Mouse (Mus musculus) heart, embryonic 14.5 days (tissue): Measurements from ENCODE around the gene Pcolce2. TPM values are rescaled to one million over a fixed set of nuclear protein-coding genes. Genes with fewer than 3 reads are reported as not detected.
A peak's percentile ranks its signal among the peaks of the same experiment; 100 is the strongest.

Source experiments
- ATAC-seq: fragments of 200-750 bp; cut with Nextera tagmentation; 2 replicates; pipeline ENCODE4 v1.8.0; 2017; ENCODE audit warnings: low read depth, moderate TSS enrichment; ENCODE audit not compliant: insufficient number of reproducible peaks, insufficient read depth, low FRiP score
- H3K27ac ChIP-seq, 2 experiments: fragments of 200-500 bp in 1 of 2; fragments of 300-500 bp in 1 of 2; sonication (generic) in 1 of 2; replicated peaks in 1 of 2; 2 replicates each; pipeline ENCODE4 v1.5.1; 2012 to 2014; ENCODE audit warnings: low read depth in 2 of 2, low read length in 2 of 2, control low read depth in 1 of 2, mild to moderate bottlenecking in 1 of 2, mixed read lengths in 1 of 2; ENCODE audit not compliant: control insufficient read depth in 1 of 2, insufficient read depth in 1 of 2
- H3K27me3 ChIP-seq: fragments of 300-500 bp; sonication (generic); 2 replicates; pipeline ENCODE4 v1.6.1; 2014; ENCODE audit warnings: mild to moderate bottlenecking, low read length, control low read depth; ENCODE audit not compliant: control insufficient read depth, insufficient read depth
- H3K36me3 ChIP-seq: fragments of 300-500 bp; sonication (generic); 2 replicates; pipeline ENCODE4 v1.6.1; 2014; ENCODE audit warnings: mild to moderate bottlenecking, control low read depth, low read length, mixed read lengths; ENCODE audit not compliant: control insufficient read depth, insufficient read depth
- H3K4me1 ChIP-seq, 2 experiments: fragments of 200-500 bp in 1 of 2; fragments of 300-500 bp in 1 of 2; sonication (generic) in 1 of 2; 2 replicates each; pipeline ENCODE4 v1.6.1; 2012 to 2014; ENCODE audit warnings: low read length in 2 of 2, control low read depth in 1 of 2, mixed read lengths in 1 of 2; ENCODE audit not compliant: control insufficient read depth in 2 of 2, insufficient read depth in 2 of 2
- H3K4me2 ChIP-seq: fragments of 300-500 bp; sonication (generic); 2 replicates; pipeline ENCODE4 v1.6.1; 2014; ENCODE audit warnings: mild to moderate bottlenecking, low read length
- H3K4me3 ChIP-seq, 2 experiments: fragments of 200-500 bp in 1 of 2; fragments of 300-500 bp in 1 of 2; sonication (generic) in 1 of 2; 2 replicates each; pipeline ENCODE4 v1.5.1; 2012 to 2014; ENCODE audit warnings: low read length in 2 of 2, mild to moderate bottlenecking in 2 of 2, control low read depth in 1 of 2, low read depth in 1 of 2, moderate library complexity in 1 of 2; ENCODE audit not compliant: control insufficient read depth in 1 of 2, insufficient read depth in 1 of 2
- H3K9ac ChIP-seq: fragments of 300-500 bp; sonication (generic); 2 replicates; pipeline ENCODE4 v1.6.1; 2014; ENCODE audit warnings: mild to moderate bottlenecking, low read length
- H3K9me3 ChIP-seq: fragments of 300-500 bp; sonication (generic); 2 replicates; pipeline ENCODE4 v1.6.1; 2016; ENCODE audit warnings: low read length, control low read depth; ENCODE audit not compliant: control insufficient read depth
- WGBS: fragments of 180-500 bp; shearing (Covaris S2); extraction: QIAGEN DNeasy Blood & Tissue Kit; methylation state at CpG from one replicate; pipeline ENCODE4 v1.1.7; 2014; 5-methylcytosine and 5-hydroxymethylcytosine counted together
- polyA plus RNA-seq: library from polyadenylated mRNA; unstranded; fragments of >200 nt; fragmentation: Nextera tagmentation; extraction: Ambion mirVana; gene quantifications from 2 replicates; pipeline ENCODE4 v1.2.1, GENCODE M21; 2014

Gene Pcolce2
- polyA plus RNA-seq, 1 experiment from 2014 or later = 0.22 TPM

GRCm38 (mm10) chr9:95657941-95658340, 20.5 kb downstream of the Pcolce2 start:
- Histone ChIP-seq H3K4me1 (no peaks in the 10 kb centered on the region), H3K27ac (no peak overlapping the region), H3K9me3 (no peaks in the 10 kb centered on the region), H3K4me2 (no peak overlapping the region), H3K4me3 (no peak overlapping the region), H3K27me3 (no peaks in the 10 kb centered on the region), H3K36me3 (no peaks in the 10 kb centered on the region), H3K9ac (no peak overlapping the region)
- ATAC-seq = no peak
- 87% methylated on average over 2 of the region's 2 CpGs for WGBS

GRCm38 (mm10) chr9:95664290-95664989, 27.0 kb downstream of the Pcolce2 start:
- 27% methylated on average over 10 of the region's 10 CpGs for WGBS
- Histone ChIP-seq H3K27ac (no peak overlapping the region), H3K9ac (no peak overlapping the region), H3K9me3 (no peaks in the 10 kb centered on the region), H3K4me2 (no peak overlapping the region), H3K4me1 (peaks cover 11 to 20% of the 10 kb centered on the region in 2 experiments), H3K36me3 (no peaks in the 10 kb centered on the region), H3K27me3 (no peaks in the 10 kb centered on the region), H3K4me3 (no peak overlapping the region)
- no peak; the same call in 1 of the 2 replicates for ATAC-seq

- Histone ChIP-seq H3K4me3 (no peak overlapping the region), H3K36me3 (no peaks in the 10 kb centered on the region), H3K4me2 (no peak overlapping the region), H3K9ac (no peak overlapping the region), H3K9me3 (no peaks in the 10 kb centered on the region), H3K27ac (no peak overlapping the region), H3K27me3 (no peaks in the 10 kb centered on the region), H3K4me1 (peaks cover 11 to 20% of the 10 kb centered on the region in 2 experiments)
- ATAC-seq = no peak
- 77% methylated on average over 6 of the region's 6 CpGs for WGBS
Observed at GRCm38 (mm10) chr9:95665835-95666234, 28.4 kb downstream of the Pcolce2 start.

GRCm38 (mm10) chr9:95667836-95668235, 30.4 kb downstream of the Pcolce2 start:
- peaks cover 11 to 20% of the 10 kb centered on the region in 2 experiments for H3K4me1 ChIP-seq
- H3K4me2 ChIP-seq = no peak overlapping the region
- H3K9ac ChIP-seq = no peak overlapping the region
- H3K27me3 ChIP-seq = no peaks in the 10 kb centered on the region
- H3K36me3 ChIP-seq = no peaks in the 10 kb centered on the region
- no peak overlapping the region for H3K4me3 ChIP-seq
- no peaks in the 10 kb centered on the region for H3K9me3 ChIP-seq
- 23% methylated on average over 9 of the region's 9 CpGs for WGBS
- ATAC-seq = no peak
- H3K27ac ChIP-seq = 0 out of 4 replicates have a peak overlapping the region, but pooled peaks of 1 of the 2 experiments have one; percentile 16

- 64% methylated on average over 5 of the region's 5 CpGs for WGBS
- Histone ChIP-seq H3K4me3 (no peak overlapping the region), H3K4me1 (peaks cover 11 to 20% of the 10 kb centered on the region in 2 experiments), H3K9me3 (no peaks in the 10 kb centered on the region), H3K4me2 (no peak overlapping the region), H3K27ac (no peak overlapping the region), H3K9ac (no peak overlapping the region), H3K27me3 (no peaks in the 10 kb centered on the region), H3K36me3 (no peaks in the 10 kb centered on the region)
- no peak for ATAC-seq
Observed at GRCm38 (mm10) chr9:95668306-95668705, 30.9 kb downstream of the Pcolce2 start.

- Histone ChIP-seq H3K27me3 (no peaks in the 10 kb centered on the region), H3K4me2 (no peak overlapping the region), H3K36me3 (no peaks in the 10 kb centered on the region), H3K4me3 (no peak overlapping the region), H3K4me1 (peaks cover 5 to 7% of the 10 kb centered on the region in 2 experiments), H3K9ac (no peak overlapping the region), H3K9me3 (no peaks in the 10 kb centered on the region), H3K27ac (no peak overlapping the region)
- ATAC-seq = no peak
- 91% methylated on average over 3 of the region's 3 CpGs for WGBS
Observed at GRCm38 (mm10) chr9:95672331-95672730, 34.9 kb downstream of the Pcolce2 start.

- ATAC-seq = no peak
- Histone ChIP-seq H3K4me3 (no peak overlapping the region), H3K27ac (no peak overlapping the region), H3K27me3 (no peaks in the 10 kb centered on the region), H3K9me3 (no peaks in the 10 kb centered on the region), H3K36me3 (no peaks in the 10 kb centered on the region), H3K9ac (no peak overlapping the region), H3K4me1 (peaks cover 2 to 5% of the 10 kb centered on the region in 2 experiments), H3K4me2 (no peak overlapping the region)
- WGBS = 82% methylated on average over 6 of the region's 6 CpGs
Observed at GRCm38 (mm10) chr9:95672760-95673159, 35.4 kb downstream of the Pcolce2 start.
